Comparison of ENCODE assay signal across 8 mouse cellular contexts in the genomic region with DNA sequence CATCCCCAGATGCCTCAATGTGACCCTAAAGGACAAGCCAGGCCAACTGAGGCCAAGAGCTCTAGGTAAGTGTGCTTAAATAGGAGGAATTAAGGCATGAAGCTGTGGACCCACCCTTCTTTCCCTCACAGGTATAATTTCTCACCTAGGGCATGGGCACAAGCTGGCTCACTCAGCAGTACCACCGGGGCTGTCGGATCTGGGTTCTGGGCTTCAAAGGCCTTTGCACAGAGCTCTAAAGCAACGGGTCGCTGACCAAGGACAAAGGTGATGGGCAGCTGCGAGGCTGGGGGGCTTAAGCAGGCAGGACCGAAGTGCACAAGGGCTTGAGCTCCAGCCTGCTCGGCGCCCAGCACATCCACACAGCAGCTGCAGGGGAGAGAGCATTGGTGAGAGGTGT. TPM values are rescaled to one million over a fixed set of nuclear protein-coding genes. Genes with fewer than 3 reads are reported as not detected.
A peak's percentile ranks its signal among the peaks of the same experiment; 100 is the strongest.
DNase-seq lines count a peak whose midpoint lies in the region; ATAC-seq and TF ChIP-seq lines count a peak whose summit lies in the region.

No protein-coding gene starts in this region.

- intact Hi-C loops in left cerebral cortex, postnatal 4 days (cut with DNase I): no loop called here

- no peak for DNase-seq in lung, adult 2 months
- no peak for DNase-seq in forebrain, embryonic 10.5 days (ENCODE audit: extremely low spot score, low spot score)
- DNase-seq in left cerebral cortex, adult 9 months (ENCODE audit: low spot score in 2 of 2): no peak
- DNase-seq in kidney, adult 11 months: no peak
- DNase-seq in left cerebral cortex, postnatal 4 days: no peak

- peaks cover 21% of the 10 kb centered on the region for H3K4me1 ChIP-seq in lung, embryonic 15.5 days
- peaks cover 5% of the 10 kb centered on the region; the same call in 1 of the 2 replicates for H3K4me1 ChIP-seq in lung, adult 2 months (ENCODE audit: control insufficient read depth, insufficient read depth, low read length)
- peaks cover 37% of the 10 kb centered on the region for H3K4me1 ChIP-seq in forebrain, embryonic 10.5 days
- peaks cover 24% of the 10 kb centered on the region for H3K4me1 ChIP-seq in limb, embryonic 12.5 days (replicated peaks)
- H3K4me1 ChIP-seq in neural tube, embryonic 15.5 days: peaks cover 34% of the 10 kb centered on the region

- H3K4me2 ChIP-seq in lung, embryonic 15.5 days: peak overlapping the region; percentile 86
- peak overlapping the region; percentile 85 for H3K4me2 ChIP-seq in limb, embryonic 12.5 days
- peak overlapping the region; percentile 96 for H3K4me2 ChIP-seq in neural tube, embryonic 15.5 days

- no peaks in the 10 kb centered on the region for H3K27me3 ChIP-seq in lung, embryonic 15.5 days
- H3K27me3 ChIP-seq in forebrain, embryonic 10.5 days (ENCODE audit: poor library complexity, severe bottlenecking): no peaks in the 10 kb centered on the region
- H3K27me3 ChIP-seq in limb, embryonic 12.5 days: no peaks in the 10 kb centered on the region
- H3K27me3 ChIP-seq in neural tube, embryonic 15.5 days (replicated peaks): no peaks in the 10 kb centered on the region

- H3K36me3 ChIP-seq in lung, embryonic 15.5 days: peaks cover 17% of the 10 kb centered on the region
- H3K36me3 ChIP-seq in forebrain, embryonic 10.5 days (replicated peaks): peaks cover 50% of the 10 kb centered on the region
- peaks cover 35% of the 10 kb centered on the region for H3K36me3 ChIP-seq in limb, embryonic 12.5 days
- H3K36me3 ChIP-seq in neural tube, embryonic 15.5 days: peaks cover 34% of the 10 kb centered on the region

- H3K9me3 ChIP-seq in lung, embryonic 15.5 days: no peaks in the 10 kb centered on the region
- H3K9me3 ChIP-seq in forebrain, embryonic 10.5 days: no peaks in the 10 kb centered on the region
- no peaks in the 10 kb centered on the region for H3K9me3 ChIP-seq in limb, embryonic 12.5 days
- H3K9me3 ChIP-seq in neural tube, embryonic 15.5 days (replicated peaks): no peaks in the 10 kb centered on the region

- whole genome bisulfite sequencing in lung, embryonic 15.5 days: 82% methylated on average over 8 of the region's 8 CpGs
- 88% methylated on average over 8 of the region's 8 CpGs for WGBS in lung, adult 2 months
- 73% methylated on average over 8 of the region's 8 CpGs for WGBS in forebrain, embryonic 10.5 days
- 86% methylated on average over 8 of the region's 8 CpGs for WGBS in limb, embryonic 12.5 days
- 81% methylated on average over 8 of the region's 8 CpGs for WGBS in neural tube, embryonic 15.5 days

- H3K27ac ChIP-seq in lung, embryonic 15.5 days: no peak overlapping the region
- no peak overlapping the region for H3K27ac ChIP-seq in forebrain, embryonic 10.5 days
- no peak overlapping the region for H3K27ac ChIP-seq in limb, embryonic 12.5 days
- no peak overlapping the region for H3K27ac ChIP-seq in neural tube, embryonic 15.5 days (replicated peaks)

- ATAC-seq in lung, embryonic 15.5 days (ENCODE audit: borderline replicate concordance, extremely low read depth, low FRiP score, low TSS enrichment): no peak
- no peak for ATAC-seq in limb, embryonic 12.5 days (ENCODE audit: insufficient number of reproducible peaks, insufficient read depth, low FRiP score, low TSS enrichment, low read depth)
- ATAC-seq in neural tube, embryonic 15.5 days (ENCODE audit: low FRiP score): no peak

- H3K4me3 ChIP-seq in lung, embryonic 15.5 days: peak overlapping the region; percentile 83; the same call in 1 of the 2 replicates
- no peak overlapping the region for H3K4me3 ChIP-seq in lung, adult 2 months (replicated peaks; ENCODE audit: extremely low read depth, low read depth, low read length)
- peak overlapping the region; percentile 87 for H3K4me3 ChIP-seq in forebrain, embryonic 10.5 days
- H3K4me3 ChIP-seq in limb, embryonic 12.5 days (replicated peaks): peak overlapping the region; percentile 77
- peak overlapping the region; percentile 76 for H3K4me3 ChIP-seq in neural tube, embryonic 15.5 days (replicated peaks)

- no peak for TF ChIP-seq CTCF in lung, adult 2 months (IDR thresholded peaks at IDR 0.05; ENCODE audit: insufficient read depth, low read length)

- TF ChIP-seq POLR2A in lung, adult 2 months (IDR thresholded peaks at IDR 0.05; ENCODE audit: borderline replicate concordance, extremely low read depth, low read depth, low read length): no peak

- H3K9ac ChIP-seq in lung, embryonic 15.5 days: no peak overlapping the region
- 0 out of 2 replicates have a peak overlapping the region, but pooled peaks have one; percentile 62 for H3K9ac ChIP-seq in limb, embryonic 12.5 days (replicated peaks)
- no peak overlapping the region for H3K9ac ChIP-seq in neural tube, embryonic 15.5 days (replicated peaks)

RNA-seq across cellular contexts. Expression of a gene that starts 1.1 kb away (rescaled TPM):
- 18.2 and 19.3 TPM in 2 replicates for polyA plus RNA-seq in lung, embryonic 15.5 days (2015; fragmentation: Nextera tagmentation; extraction: Ambion mirVana)
- 10.7 and 11.5 TPM in 2 replicates for polyA plus RNA-seq in lung, adult 2 months (2012; rRNA removed)
- 29.1 and 29.3 TPM in 2 replicates for polyA plus RNA-seq in forebrain, embryonic 10.5 days (2016; fragmentation: Nextera tagmentation; extraction: Ambion mirVana)
- 18.3 and 18.8 TPM in 2 replicates for polyA plus RNA-seq in limb, embryonic 12.5 days (2016; fragmentation: Nextera tagmentation; extraction: Ambion mirVana)
- 21.3 and 21.8 TPM in 2 replicates for polyA plus RNA-seq in neural tube, embryonic 15.5 days (2015; fragmentation: Nextera tagmentation; extraction: Ambion mirVana)
- 10 to 100 TPM; 12.9 to 15.1 TPM for total RNA-seq in left cerebral cortex, postnatal 4 days (2021)

RNA-seq across cellular contexts. Expression of a gene that starts 3.6 kb away (rescaled TPM):
- 177 and 185 TPM in 2 replicates for polyA plus RNA-seq in lung, embryonic 15.5 days (2015; fragmentation: Nextera tagmentation; extraction: Ambion mirVana)
- polyA plus RNA-seq in lung, adult 2 months (2012; rRNA removed): 452 and 484 TPM in 2 replicates
- polyA plus RNA-seq in forebrain, embryonic 10.5 days (2016; fragmentation: Nextera tagmentation; extraction: Ambion mirVana): 160 and 166 TPM in 2 replicates
- 160 and 175 TPM in 2 replicates for polyA plus RNA-seq in limb, embryonic 12.5 days (2016; fragmentation: Nextera tagmentation; extraction: Ambion mirVana)
- 544 and 626 TPM in 2 replicates for polyA plus RNA-seq in neural tube, embryonic 15.5 days (2015; fragmentation: Nextera tagmentation; extraction: Ambion mirVana)
- 100 to 1,000 TPM; 306 to 331 TPM for total RNA-seq in left cerebral cortex, postnatal 4 days (2021)

RNA-seq across cellular contexts. Expression of a gene that starts 7.5 kb away (rescaled TPM):
- 16.4 and 16.5 TPM in 2 replicates for polyA plus RNA-seq in lung, embryonic 15.5 days (2015; fragmentation: Nextera tagmentation; extraction: Ambion mirVana)
- 22.3 and 23.4 TPM in 2 replicates for polyA plus RNA-seq in lung, adult 2 months (2012; rRNA removed)
- polyA plus RNA-seq in forebrain, embryonic 10.5 days (2016; fragmentation: Nextera tagmentation; extraction: Ambion mirVana): 20.9 and 21.8 TPM in 2 replicates
- 36.4 and 39.8 TPM in 2 replicates for polyA plus RNA-seq in limb, embryonic 12.5 days (2016; fragmentation: Nextera tagmentation; extraction: Ambion mirVana)
- polyA plus RNA-seq in neural tube, embryonic 15.5 days (2015; fragmentation: Nextera tagmentation; extraction: Ambion mirVana): 49.6 and 58.6 TPM in 2 replicates
- 100 to 1,000 TPM; 168 to 172 TPM for total RNA-seq in left cerebral cortex, postnatal 4 days (2021)

RNA-seq across cellular contexts. Expression of a gene that starts 18.4 kb away (rescaled TPM):
- polyA plus RNA-seq in lung, embryonic 15.5 days (2015; fragmentation: Nextera tagmentation; extraction: Ambion mirVana): 0.73 and 1.9 TPM in 2 replicates
- polyA plus RNA-seq in lung, adult 2 months (2012; rRNA removed): 15.4 and 15.8 TPM in 2 replicates
- 1.2 TPM in 2 replicates for polyA plus RNA-seq in forebrain, embryonic 10.5 days (2016; fragmentation: Nextera tagmentation; extraction: Ambion mirVana)
- 2.2 and 2.7 TPM in 2 replicates for polyA plus RNA-seq in limb, embryonic 12.5 days (2016; fragmentation: Nextera tagmentation; extraction: Ambion mirVana)
- polyA plus RNA-seq in neural tube, embryonic 15.5 days (2015; fragmentation: Nextera tagmentation; extraction: Ambion mirVana): 1.4 and 1.6 TPM in 2 replicates
- total RNA-seq in left cerebral cortex, postnatal 4 days (2021): 1 to 10 TPM; 6.0 to 8.2 TPM

RNA-seq across cellular contexts. Expression of a gene that starts 24.0 kb away (rescaled TPM):
- polyA plus RNA-seq in lung, embryonic 15.5 days (2015; fragmentation: Nextera tagmentation; extraction: Ambion mirVana): 37.9 and 41.2 TPM in 2 replicates
- polyA plus RNA-seq in lung, adult 2 months (2012; rRNA removed): 82.2 and 93.8 TPM in 2 replicates
- 63.2 and 67.3 TPM in 2 replicates for polyA plus RNA-seq in forebrain, embryonic 10.5 days (2016; fragmentation: Nextera tagmentation; extraction: Ambion mirVana)
- 40.3 and 48.1 TPM in 2 replicates for polyA plus RNA-seq in limb, embryonic 12.5 days (2016; fragmentation: Nextera tagmentation; extraction: Ambion mirVana)
- polyA plus RNA-seq in neural tube, embryonic 15.5 days (2015; fragmentation: Nextera tagmentation; extraction: Ambion mirVana): 56.9 and 59.3 TPM in 2 replicates
- 100 to 1,000 TPM; 112 to 114 TPM for total RNA-seq in left cerebral cortex, postnatal 4 days (2021)
